Mouse (Mus musculus): ENCODE results near the gene Abcc8. TPM values are rescaled to one million over a fixed set of nuclear protein-coding genes. Genes with fewer than 3 reads are reported as not detected.
"Not testable (repeated sequence)": the region's sequence is repeated elsewhere in the genome, so short reads cannot be mapped to it uniquely, and the experiment has no call there.

Gene Abcc8
- total RNA-seq (2021): 10 to 100 TPM; 52.4 to 54.4 TPM

DNA sequence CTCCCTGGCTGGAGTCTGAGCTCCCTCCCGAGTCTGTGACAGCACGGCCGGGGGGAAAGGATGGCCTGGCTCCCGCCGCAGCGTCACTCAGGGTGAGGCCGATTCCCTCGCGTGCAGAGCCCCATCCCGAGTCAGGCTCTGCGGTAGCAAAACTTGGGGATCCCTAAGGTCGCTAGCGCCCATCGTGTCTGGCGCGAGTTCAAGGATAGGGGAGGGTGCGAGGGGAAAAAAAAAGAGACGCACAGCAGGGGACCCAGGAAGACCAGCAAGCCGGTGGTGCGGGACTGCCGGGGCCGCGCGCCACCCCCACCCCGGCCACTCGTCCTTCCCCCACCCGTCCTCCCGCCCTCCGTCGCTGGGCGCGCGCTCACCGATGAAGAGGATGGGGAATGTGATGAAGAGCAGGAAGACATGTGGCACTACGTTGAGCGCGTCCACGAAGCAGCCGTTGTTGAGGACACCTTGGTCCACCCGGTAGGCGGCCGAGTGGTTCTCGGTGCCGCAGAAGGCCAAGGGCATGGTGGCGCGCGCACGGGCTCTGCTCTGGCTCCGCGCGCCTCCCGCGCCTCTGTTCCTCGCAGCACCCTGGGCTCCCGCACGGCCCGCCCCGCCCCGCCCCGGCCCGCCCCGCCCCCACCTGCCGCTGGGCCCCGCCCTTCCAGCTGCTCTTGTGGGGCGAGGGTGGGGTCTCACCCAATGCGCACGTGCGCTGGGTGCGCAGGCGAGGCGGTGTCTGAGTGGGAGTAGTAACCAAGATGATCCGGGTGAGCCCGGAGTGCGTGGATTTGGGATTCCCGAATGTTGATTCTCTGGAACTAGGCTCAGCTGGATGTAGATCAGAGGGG lies at the start of gene Abcc8:
Gene Abcc8, minus strand, starts transcription at position 603 of the 845 bp plus-strand sequence.
- no peak for DNase-seq (ENCODE audit: low spot score)
- intact Hi-C loops (cut with DNase I): loop anchor here (5.0 kb wide), 1 partner anchor 42 kb away; no protein-coding TSS in a partner anchor

DNA sequence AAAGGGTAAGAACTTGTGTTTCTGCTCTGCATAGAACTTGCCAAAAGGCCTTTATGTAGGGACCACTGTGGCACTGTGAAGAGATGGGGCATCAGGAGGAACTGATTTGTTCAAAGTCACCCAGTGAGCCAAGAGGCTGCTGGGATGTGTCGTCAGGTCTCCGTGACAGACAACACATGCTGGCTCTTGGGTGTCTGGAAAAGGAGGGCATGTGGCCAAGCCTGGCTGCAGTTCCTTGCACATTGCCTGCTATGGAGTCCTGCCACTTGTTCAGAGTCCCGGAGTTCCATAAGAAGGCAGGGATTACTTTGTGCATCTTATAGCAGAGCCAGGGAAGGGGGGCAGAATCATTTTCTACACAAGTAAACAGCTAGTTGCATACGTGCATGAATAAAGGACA lies 47.1 kb upstream of the Abcc8 start:
- peak; percentile 42 for DNase-seq (ENCODE audit: low spot score)
- intact Hi-C loops (cut with DNase I): loop anchor here (1.0 kb wide), 1 partner anchor 131 kb away; no protein-coding TSS in a partner anchor

DNA sequence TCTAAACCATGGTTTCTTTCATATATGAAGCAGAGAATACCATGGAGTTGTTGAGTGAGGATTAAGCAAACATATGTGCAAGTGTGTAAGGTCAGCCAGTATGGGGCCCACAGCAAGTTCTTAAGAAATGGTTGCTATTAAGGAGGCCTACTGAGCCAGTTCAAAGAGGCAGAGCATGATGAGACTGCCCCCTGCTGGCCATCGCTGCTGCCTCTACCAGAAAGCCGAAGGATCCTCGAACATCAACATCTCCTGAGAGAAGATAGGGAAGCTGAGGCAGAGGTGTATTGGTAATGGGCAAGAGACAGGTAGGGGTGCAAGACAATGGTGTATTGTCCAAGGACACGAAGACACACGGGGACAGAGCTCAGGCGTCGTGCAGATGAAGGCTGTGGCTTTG lies 46.4 kb upstream of the Abcc8 start:
- DNase-seq (ENCODE audit: low spot score): no peak
- intact Hi-C loops (cut with DNase I): loop anchor here (1.0 kb wide), 1 partner anchor 130 kb away; no protein-coding TSS in a partner anchor

DNA sequence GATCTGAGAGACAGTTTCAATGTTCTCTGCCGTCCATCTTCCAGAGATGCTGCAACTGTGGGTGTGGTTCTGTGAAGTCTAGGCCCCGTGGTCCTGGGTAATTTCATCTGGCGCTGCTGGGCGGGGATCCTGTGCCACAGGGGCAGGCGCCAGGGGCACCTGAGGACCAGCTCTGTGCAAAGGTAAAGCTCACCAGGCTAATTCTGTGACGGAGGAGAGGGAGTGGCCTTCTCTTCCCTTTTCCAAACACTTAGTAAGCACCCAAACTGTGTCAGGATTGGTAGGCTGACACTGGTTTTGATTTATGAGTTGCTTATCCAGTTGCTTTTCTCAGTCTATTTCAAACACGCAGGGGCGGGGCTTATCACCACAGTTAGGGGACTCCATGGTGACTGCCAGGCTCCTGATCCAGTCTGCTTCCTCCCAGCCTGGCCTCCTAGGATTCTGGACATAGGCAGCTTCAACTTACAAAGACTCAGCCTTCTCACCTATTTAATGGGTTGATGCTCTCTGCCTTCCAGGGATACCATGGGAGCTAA lies 40.8 kb upstream of the Abcc8 start:
- no peak for DNase-seq (ENCODE audit: low spot score)
- intact Hi-C loops (cut with DNase I): no loop called here

DNA sequence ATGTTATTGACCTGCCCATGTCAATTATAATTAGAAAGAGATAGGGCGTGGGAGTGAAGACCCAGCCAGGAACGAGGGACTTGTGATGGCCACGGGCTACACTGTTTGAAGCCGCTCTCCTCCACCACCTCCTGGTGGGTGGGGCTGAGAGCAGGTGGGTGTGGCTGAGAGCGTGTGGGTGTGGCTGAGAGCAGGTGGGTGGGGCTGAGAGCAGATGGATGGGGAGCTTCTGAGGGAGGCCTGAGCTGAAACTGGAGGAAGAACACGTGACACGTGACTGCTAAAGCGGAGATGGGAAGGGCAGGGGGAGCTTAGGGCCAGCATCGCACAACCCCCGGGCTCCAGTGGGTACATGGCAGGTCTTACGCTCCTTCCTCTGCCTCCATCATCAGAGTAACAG lies 38.6 kb upstream of the Abcc8 start:
- intact Hi-C loops (cut with DNase I): no loop called here
- DNase-seq (ENCODE audit: low spot score): no peak

DNA sequence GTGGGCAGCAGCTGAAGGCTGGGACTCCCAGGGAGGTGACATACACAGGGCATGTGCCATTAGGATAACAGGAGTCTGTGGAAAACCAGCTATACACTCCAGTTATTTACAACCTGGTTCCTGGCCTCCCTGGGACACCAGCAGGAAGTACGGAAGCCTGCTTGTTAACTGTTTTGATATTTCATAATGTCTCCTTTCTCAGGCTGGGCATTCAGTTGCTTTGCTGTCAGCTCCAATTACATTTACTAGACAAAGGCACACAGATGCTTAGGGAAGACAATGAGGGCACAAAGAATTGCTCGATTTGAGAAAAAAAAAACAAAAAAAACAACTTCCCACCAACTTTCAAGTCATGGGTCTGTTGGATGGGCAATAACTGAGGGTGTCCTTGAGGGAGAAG lies 36.6 kb upstream of the Abcc8 start:
- no peak for DNase-seq (ENCODE audit: low spot score)
- intact Hi-C loops (cut with DNase I): no loop called here

DNA sequence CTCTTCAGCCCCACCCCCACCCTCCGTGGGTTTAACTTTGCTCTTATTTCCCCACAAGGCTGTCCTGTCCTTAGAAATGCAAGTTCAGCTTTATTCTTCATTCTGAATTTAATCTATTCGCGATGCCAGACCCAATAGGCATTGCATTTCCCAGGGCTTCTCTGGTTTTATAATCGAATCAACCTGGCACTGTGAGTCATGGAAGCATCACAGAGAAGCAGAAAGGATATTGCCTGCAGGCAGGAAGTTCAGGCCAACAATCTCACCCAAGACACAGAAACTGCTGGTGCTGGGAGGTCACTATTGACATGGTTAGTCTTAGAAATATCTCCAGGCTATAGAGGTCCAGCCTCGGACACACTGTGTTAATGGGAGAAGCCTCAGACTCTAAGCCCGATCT lies 30.4 kb upstream of the Abcc8 start:
- intact Hi-C loops (cut with DNase I): no loop called here
- no peak for DNase-seq (ENCODE audit: low spot score)

DNA sequence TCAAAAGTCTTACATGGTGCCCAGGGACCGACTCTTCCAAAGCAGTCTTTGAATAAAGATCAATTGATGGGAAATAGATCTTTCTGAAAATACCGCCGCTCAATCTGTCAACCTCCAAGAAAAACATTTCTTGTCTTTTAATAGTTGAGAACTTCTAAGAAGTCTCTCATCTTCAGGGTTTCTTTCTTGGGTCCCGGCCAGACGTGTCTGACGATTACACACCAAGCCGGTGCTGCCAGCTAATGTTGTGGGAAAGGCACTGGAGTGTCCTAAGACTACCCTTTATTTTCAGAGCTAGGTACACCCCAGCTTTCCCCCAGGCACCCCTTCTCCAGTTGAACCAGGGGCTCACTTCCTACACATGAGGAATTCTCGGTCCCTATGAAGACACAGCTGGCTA lies 28.3 kb upstream of the Abcc8 start:
- intact Hi-C loops (cut with DNase I): no loop called here
- no peak for DNase-seq (ENCODE audit: low spot score)

DNA sequence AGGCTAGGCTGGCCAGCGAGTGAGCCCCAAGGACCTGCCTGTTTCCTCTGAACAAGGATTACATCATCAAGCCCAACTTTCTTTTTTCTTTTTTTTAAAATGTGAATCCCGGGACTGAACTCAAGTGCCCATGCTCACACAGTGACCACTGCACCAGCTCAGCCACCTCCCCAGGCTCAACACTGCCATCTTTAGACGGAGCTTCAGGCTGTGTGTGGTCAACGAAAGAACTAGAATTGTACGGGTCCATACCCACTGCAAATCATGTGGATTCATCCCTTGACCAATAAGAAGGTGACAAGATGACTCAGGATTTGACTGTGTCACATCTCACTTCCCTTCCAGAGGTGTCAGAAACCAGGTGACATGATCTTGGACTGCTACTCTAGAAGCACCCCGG lies 24.9 kb upstream of the Abcc8 start:
- intact Hi-C loops (cut with DNase I): loop anchor here (5.0 kb wide), 1 partner anchor 107 kb away; no protein-coding TSS in a partner anchor
- no peak for DNase-seq (ENCODE audit: low spot score)

DNA sequence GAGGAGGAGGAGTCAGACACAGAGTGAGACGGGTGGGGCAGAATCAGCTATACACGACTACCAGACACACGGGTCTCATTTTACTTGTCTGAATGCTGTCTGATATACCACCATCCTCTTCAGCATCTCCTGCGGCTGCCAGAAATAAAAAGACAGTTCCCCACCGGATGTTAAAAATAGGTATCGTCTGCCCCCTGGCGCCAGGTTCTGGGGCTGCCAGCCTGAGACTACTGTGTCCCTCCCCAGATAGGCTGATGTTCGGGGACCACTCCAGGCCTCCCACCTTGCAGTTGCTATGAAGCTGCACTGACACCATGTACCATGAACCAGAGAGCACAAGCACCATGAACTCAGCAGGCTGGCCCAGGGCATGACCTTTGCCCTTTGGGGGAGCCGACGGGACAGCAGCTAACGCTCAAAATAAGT lies 24.2 kb upstream of the Abcc8 start:
- intact Hi-C loops (cut with DNase I): loop anchor here (5.0 kb wide), 1 partner anchor 107 kb away; no protein-coding TSS in a partner anchor
- DNase-seq (ENCODE audit: low spot score): no peak

DNA sequence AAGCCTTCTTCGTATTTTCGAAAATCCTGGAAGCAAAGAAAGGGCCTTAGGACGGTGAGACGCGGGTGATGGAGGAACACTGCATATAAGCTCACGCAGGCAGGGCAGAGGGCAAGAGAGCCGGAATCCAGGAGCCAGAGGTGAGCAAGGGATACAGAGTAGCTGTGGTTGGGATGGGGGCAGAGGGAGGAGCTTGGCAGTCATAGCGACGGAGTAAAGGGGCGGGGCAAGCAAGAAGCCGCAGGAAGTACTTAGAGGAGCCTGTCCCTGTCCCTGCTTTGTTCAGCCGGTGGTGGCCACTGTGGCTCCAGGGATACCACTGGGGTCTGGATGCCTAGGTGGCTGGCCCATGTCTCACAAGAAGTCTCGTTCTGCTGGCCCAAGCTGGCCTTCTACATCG lies 21.8 kb upstream of the Abcc8 start:
- DNase-seq (ENCODE audit: low spot score): no peak
- intact Hi-C loops (cut with DNase I): loop anchor here (5.0 kb wide), 1 partner anchor 104 kb away; no protein-coding TSS in a partner anchor

DNA sequence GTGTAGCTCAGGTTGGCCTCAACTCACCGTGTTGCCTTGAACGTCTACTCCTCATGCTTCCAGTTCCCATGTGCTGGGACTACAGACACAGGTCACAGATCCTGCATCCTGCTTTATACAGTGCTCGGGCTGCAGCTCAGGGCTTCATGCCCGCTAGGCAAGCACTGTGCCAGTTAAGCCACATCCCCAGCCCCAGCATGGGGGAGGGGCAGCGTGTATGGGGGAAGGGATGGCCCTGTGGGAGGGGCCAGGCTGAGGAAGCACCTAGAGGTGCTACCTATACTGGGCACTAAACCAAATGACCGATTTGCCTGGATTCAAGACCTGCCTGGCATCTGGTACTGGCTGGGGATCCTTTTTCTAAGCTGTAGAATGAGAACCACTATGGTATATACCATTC lies 20.2 kb upstream of the Abcc8 start:
- DNase-seq (ENCODE audit: low spot score): no peak
- intact Hi-C loops (cut with DNase I): loop anchor here (5.0 kb wide), 1 partner anchor 103 kb away; no protein-coding TSS in a partner anchor

DNA sequence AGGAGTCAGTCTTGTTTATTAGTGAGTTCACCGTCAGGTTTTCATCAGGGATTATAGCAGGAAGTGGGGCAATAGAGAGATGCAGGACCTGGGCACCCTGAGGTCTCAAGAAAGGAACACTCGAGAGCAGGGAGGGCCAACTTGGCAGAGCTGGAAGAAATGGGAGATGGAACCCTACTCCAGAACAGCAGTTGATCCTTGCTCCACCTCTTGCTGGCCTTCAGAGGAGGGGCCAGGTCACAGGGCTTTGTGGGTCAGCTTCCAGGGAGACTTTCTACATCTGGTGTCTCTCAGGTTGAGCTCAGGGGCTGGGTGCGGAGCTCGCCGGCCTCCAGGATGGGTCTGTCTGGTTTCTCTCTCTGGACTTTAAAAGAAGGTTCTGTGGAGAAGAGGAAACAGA lies 15.5 kb upstream of the Abcc8 start:
- intact Hi-C loops (cut with DNase I): no loop called here
- DNase-seq (ENCODE audit: low spot score): no peak

DNA sequence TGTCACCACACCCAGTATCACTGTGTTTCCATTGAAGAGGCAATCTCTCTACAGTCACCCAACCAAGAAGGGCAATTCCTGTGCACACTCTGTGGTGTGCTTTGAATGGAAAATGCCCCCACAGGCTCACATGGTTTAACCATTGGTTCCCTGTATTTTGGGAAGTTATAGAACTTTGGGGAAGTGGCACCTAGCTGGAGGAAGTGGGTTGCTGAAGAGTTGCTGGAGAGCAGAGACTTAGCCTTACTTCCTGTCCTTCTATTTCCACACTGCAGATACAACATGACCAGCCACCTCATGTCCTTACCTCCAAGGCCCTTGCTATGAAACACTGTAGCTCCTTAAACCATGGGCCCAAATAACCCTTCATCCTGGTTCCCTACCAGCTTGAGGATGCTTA lies 4.4 kb upstream of the Abcc8 start:
- DNase-seq (ENCODE audit: low spot score): no peak
- intact Hi-C loops (cut with DNase I): no loop called here

DNA sequence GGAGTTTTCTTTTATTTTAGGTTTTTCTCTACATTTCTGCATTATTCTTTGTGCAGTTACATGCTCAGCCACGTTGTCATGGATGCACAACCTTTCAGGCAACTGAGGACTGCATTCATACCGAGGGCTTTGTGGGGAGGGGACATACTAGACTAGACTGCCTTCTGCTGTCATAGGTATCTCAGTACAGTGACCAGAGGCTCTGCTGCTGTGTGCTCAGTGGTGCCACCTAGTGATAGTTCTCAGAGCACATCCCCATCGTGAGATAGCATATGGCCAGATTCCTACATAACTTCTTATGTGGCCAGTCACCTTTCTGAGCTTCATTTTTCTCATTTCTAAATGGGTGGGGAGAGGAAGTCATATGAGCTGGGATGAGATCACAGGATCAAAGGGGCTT lies 1.8 kb upstream of the Abcc8 start:
- intact Hi-C loops (cut with DNase I): loop anchor here (1.0 kb wide), 1 partner anchor 85 kb away; no protein-coding TSS in a partner anchor
- no peak for DNase-seq (ENCODE audit: low spot score)

DNA sequence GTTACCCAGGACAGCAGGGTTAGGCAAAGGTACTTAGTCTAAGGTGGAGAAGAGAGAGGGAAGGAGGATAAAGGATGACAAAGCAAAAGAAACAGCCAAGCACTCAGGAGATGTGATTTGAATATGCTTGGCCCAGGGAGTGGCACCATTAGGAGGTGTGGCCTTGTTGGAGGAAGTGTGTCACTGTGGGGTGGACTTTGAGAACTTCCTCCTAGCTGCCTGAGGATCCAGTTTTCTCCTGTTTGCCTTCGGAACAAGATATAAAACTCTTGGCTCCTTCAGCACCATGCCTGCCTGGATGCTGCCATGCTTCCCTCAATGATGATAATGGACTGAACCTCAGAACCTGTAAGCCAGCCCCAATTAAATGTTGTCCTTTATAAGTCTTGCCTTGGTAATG lies 10.9 kb downstream of the Abcc8 start:
- intact Hi-C loops (cut with DNase I); DNase-seq (ENCODE audit: low spot score): not testable (repeated sequence)

DNA sequence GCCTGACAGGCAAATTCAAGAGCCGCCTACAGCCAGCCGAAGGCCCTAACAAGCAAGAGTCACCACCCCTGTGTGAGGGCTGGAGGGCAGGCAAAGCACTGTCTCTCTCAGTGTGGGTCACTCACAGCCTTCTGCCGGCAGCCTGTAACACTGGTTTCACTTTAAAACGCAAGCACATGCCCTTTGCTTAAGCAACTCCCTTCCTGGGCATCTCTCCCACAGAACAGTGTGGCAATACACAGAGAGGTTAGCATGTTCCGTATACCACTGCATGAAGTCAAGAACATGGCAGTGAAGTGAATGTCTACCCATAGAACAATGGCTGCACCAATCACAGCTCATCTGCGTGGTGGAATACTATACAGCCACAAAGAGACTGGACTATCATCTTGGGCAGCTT lies 11.4 kb downstream of the Abcc8 start:
- no peak for DNase-seq (ENCODE audit: low spot score)
- intact Hi-C loops (cut with DNase I): no loop called here

DNA sequence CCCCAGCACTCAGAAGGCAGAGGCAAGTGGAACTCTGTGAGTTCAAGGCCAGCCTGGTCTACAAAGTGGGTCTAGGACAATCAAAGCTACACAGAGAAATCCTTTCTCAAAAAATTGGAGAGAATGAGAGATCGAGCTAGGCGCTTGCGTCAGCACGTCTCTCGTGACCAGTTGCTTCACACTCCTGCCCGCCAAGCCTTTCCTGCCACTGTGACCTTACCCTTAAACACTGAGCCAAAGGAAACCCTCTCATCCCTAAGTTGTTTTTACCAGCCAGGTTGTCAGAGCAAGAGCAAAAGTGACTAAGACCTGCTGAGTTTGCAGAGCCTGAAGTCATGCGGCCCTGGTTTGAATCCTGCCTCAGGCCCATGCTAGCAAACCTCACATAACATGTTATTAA lies 11.9 kb downstream of the Abcc8 start:
- intact Hi-C loops (cut with DNase I): no loop called here

DNA sequence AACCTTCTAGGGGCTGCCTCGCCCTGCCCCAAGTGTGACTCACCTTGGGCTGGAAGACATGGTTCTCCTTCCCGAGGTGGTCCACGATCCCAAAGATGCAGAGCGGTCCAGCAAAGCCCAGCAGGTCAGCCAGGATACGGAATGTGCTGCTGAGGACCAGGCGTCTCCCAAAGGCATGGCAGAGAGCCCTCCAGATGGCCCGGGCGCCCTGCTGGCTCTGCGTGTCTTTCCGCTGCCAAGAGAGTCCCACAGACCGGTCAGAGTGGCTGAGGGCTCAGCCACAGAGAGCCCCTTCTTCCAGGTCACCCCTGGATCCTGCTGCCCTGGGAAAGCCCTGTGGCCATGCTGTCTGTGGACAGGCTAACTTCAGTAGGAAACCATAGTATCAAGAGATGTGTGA lies 14.0 kb downstream of the Abcc8 start:
- no peak for DNase-seq (ENCODE audit: low spot score)
- intact Hi-C loops (cut with DNase I): no loop called here

More for the DNA sequence above, 11.9 kb downstream of the Abcc8 start:
- DNase-seq (ENCODE audit: low spot score): no peak

DNA sequence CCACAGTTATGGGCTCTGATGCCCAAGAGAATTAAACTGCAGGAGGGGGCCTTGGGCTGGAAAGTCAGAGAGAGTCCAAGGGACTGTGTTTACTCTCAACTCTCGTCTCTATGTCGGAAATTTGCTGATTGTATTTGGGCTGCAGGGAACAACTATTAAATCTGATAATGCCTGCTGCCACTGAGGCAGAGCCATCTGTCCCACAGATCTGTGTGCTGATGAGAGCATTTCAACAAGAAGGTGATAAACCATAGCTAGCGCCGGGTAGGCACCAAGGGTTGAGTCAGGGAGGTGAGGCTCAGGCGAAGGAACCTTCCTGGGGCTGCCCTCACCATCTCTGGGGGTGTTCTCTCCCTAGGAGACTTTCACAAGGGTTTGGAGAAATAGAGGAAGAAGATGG lies 17.1 kb downstream of the Abcc8 start:
- intact Hi-C loops (cut with DNase I): loop anchor here (5.0 kb wide), 2 partner anchors 45 to 65 kb away; no protein-coding TSS in a partner anchor
- DNase-seq (ENCODE audit: low spot score): no peak

DNA sequence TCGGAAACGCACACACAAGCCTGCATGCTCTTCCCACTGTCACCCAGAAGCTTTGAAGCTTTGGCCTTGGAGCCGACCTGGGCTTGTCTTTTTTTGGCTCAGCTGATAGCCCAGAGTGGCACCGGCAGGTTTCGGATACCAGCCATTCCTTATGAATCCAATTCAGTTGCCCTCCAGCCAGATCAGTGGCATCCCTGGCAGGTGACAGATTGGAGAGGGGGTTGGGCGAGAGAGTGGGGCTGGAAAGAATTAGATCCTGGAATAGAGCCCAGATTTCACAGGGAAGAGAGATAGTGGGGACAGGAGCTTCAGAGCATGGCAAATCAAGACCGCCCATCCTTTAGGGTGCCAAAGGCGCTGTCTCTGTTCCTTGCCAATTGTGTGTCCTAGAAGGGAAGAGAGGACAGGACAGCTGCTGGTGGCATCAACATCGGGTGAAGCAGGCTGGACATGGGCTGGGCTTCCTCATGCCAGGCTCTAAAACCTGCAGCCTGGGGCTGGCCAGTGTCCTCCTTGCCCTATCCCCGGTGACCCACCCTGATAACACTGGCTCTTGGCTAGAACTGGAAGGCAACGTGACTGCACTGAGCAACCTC lies 17.6 kb downstream of the Abcc8 start:
- peak; percentile 46 for DNase-seq (ENCODE audit: low spot score)
- intact Hi-C loops (cut with DNase I): loop anchor here (5.0 kb wide), 2 partner anchors 45 to 65 kb away; no protein-coding TSS in a partner anchor
